Mouse (Mus musculus): ENCODE measurements at regions not wholly inside any gene's neighbourhood (a gene's known extent, or its start where the extent isn't known, plus 50 kb on each side); places are given as distances from the start of the nearest gene placed in this dataset.

- H3K27me3 ChIP-seq (ENCODE audit: insufficient read depth, low read length) = no peaks in the 10 kb centered on the region
- no peak for TF ChIP-seq CTCF (IDR thresholded peaks at IDR 0.05; ENCODE audit: low read depth)
- H3K4me1 ChIP-seq (replicated peaks; ENCODE audit: insufficient read depth, low read length) = no peaks in the 10 kb centered on the region
- WGBS = 38% methylated on average over 3 of the region's 3 CpGs
- no peak overlapping the region for H3K4me3 ChIP-seq (replicated peaks; ENCODE audit: low read depth, low read length)
- no peak overlapping the region for H3K27ac ChIP-seq
- no peak overlapping the region for H3K4me2 ChIP-seq (ENCODE audit: low read length)
- DNase-seq (ENCODE audit: low spot score) (no peak), ATAC-seq (replicated peaks; ENCODE audit: low FRiP score, low read depth) (no peak)
- H3K9me3 ChIP-seq (replicated peaks; ENCODE audit: low read length) = no peaks in the 10 kb centered on the region
- H3K9ac ChIP-seq (ENCODE audit: low read depth, low read length) = no peak overlapping the region
- no peaks in the 10 kb centered on the region for H3K36me3 ChIP-seq (ENCODE audit: insufficient read depth, low read length)
Measured at GRCm38 (mm10) chr1:47057344-47057743, 164.7 kb upstream of the Slc39a10 start.

DNA sequence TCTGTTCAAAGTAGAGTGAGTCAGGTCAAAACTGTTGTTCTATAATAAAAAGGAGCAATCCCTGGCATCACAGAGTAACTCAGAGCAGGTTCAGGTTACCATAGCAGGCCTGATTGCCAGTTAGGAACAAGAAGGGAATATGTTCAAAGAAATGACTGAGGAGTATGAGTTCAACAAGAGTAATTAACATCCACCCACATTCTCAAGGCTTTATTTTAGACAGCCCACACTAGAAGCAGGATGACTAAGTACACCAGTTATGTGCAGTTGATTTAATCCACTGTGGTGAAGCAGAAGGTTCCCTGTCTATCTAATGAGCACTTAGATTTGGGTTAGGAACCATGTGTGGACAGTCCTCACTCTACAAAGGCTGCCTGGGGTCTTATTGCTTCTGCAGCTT, 158.5 kb upstream of the Slc39a10 start:
- TF ChIP-seq CTCF (IDR thresholded peaks at IDR 0.05; ENCODE audit: low read depth) = no peak
- no peak overlapping the region for H3K9ac ChIP-seq (ENCODE audit: low read depth, low read length)
- no peak for ATAC-seq (replicated peaks; ENCODE audit: low FRiP score, low read depth)

GRCm38 (mm10) chr1:47050492-47050891, 157.8 kb upstream of the Slc39a10 start:
- H3K9me3 ChIP-seq (replicated peaks; ENCODE audit: low read length) = no peaks in the 10 kb centered on the region
- DNase-seq (ENCODE audit: low spot score) (no peak), ATAC-seq (replicated peaks; ENCODE audit: low FRiP score, low read depth) (no peak)
- H3K4me2 ChIP-seq (ENCODE audit: low read length) = no peak overlapping the region
- no peak overlapping the region for H3K27ac ChIP-seq
- H3K4me3 ChIP-seq (replicated peaks; ENCODE audit: low read depth, low read length) = no peak overlapping the region
- WGBS = 62% methylated on average over 1 of the region's 1 CpGs
- H3K9ac ChIP-seq (ENCODE audit: low read depth, low read length) = no peak overlapping the region
- no peaks in the 10 kb centered on the region for H3K36me3 ChIP-seq (ENCODE audit: insufficient read depth, low read length)
- no peak for TF ChIP-seq CTCF (IDR thresholded peaks at IDR 0.05; ENCODE audit: low read depth)
- H3K4me1 ChIP-seq (replicated peaks; ENCODE audit: insufficient read depth, low read length) = no peaks in the 10 kb centered on the region
- no peaks in the 10 kb centered on the region for H3K27me3 ChIP-seq (ENCODE audit: insufficient read depth, low read length)

More for the DNA sequence above, 158.5 kb upstream of the Slc39a10 start:
- Histone ChIP-seq H3K27me3 (ENCODE audit: insufficient read depth, low read length) (no peaks in the 10 kb centered on the region), H3K4me3 (replicated peaks; ENCODE audit: low read depth, low read length) (no peak overlapping the region), H3K4me1 (replicated peaks; ENCODE audit: insufficient read depth, low read length) (no peaks in the 10 kb centered on the region), H3K4me2 (ENCODE audit: low read length) (no peak overlapping the region), H3K9me3 (replicated peaks; ENCODE audit: low read length) (no peaks in the 10 kb centered on the region), H3K27ac (no peak overlapping the region), H3K36me3 (ENCODE audit: insufficient read depth, low read length) (no peaks in the 10 kb centered on the region)
- DNase-seq (ENCODE audit: low spot score) = no peak

GRCm38 (mm10) chr1:47037576-47037975, 144.9 kb upstream of the Slc39a10 start:
- Histone ChIP-seq H3K9ac (ENCODE audit: low read depth, low read length) (no peak overlapping the region), H3K4me1 (replicated peaks; ENCODE audit: insufficient read depth, low read length) (no peaks in the 10 kb centered on the region), H3K27ac (no peak overlapping the region), H3K9me3 (replicated peaks; ENCODE audit: low read length) (no peaks in the 10 kb centered on the region), H3K4me2 (ENCODE audit: low read length) (no peak overlapping the region), H3K36me3 (ENCODE audit: insufficient read depth, low read length) (no peaks in the 10 kb centered on the region), H3K27me3 (ENCODE audit: insufficient read depth, low read length) (no peaks in the 10 kb centered on the region), H3K4me3 (replicated peaks; ENCODE audit: low read depth, low read length) (no peak overlapping the region)
- DNase-seq (ENCODE audit: low spot score) (no peak), ATAC-seq (replicated peaks; ENCODE audit: low FRiP score, low read depth) (no peak)
- no peak for TF ChIP-seq CTCF (IDR thresholded peaks at IDR 0.05; ENCODE audit: low read depth)
- WGBS = 74% methylated on average over 2 of the region's 2 CpGs

- no peak overlapping the region for H3K9ac ChIP-seq (ENCODE audit: low read depth, low read length)
- 25% methylated on average over 1 of the region's 1 CpGs for WGBS
- H3K4me1 ChIP-seq (replicated peaks; ENCODE audit: insufficient read depth, low read length) = no peaks in the 10 kb centered on the region
- no peaks in the 10 kb centered on the region for H3K27me3 ChIP-seq (ENCODE audit: insufficient read depth, low read length)
- no peak for ATAC-seq (replicated peaks; ENCODE audit: low FRiP score, low read depth)
- no peaks in the 10 kb centered on the region for H3K36me3 ChIP-seq (ENCODE audit: insufficient read depth, low read length)
- H3K4me3 ChIP-seq (replicated peaks; ENCODE audit: low read depth, low read length) = no peak overlapping the region
- H3K9me3 ChIP-seq (replicated peaks; ENCODE audit: low read length) = no peaks in the 10 kb centered on the region
- H3K27ac ChIP-seq = no peak overlapping the region
- H3K4me2 ChIP-seq (ENCODE audit: low read length) = no peak overlapping the region
- no peak for TF ChIP-seq CTCF (IDR thresholded peaks at IDR 0.05; ENCODE audit: low read depth)
- DNase-seq (ENCODE audit: low spot score) = no peak
Measured at GRCm38 (mm10) chr1:47019356-47019755, 126.7 kb upstream of the Slc39a10 start.

- Histone ChIP-seq H3K9ac (ENCODE audit: low read depth, low read length) (no peak overlapping the region), H3K27me3 (ENCODE audit: insufficient read depth, low read length) (no peaks in the 10 kb centered on the region), H3K9me3 (replicated peaks; ENCODE audit: low read length) (no peaks in the 10 kb centered on the region), H3K4me1 (replicated peaks; ENCODE audit: insufficient read depth, low read length) (no peaks in the 10 kb centered on the region), H3K27ac (no peak overlapping the region), H3K4me3 (replicated peaks; ENCODE audit: low read depth, low read length) (no peak overlapping the region), H3K36me3 (ENCODE audit: insufficient read depth, low read length) (no peaks in the 10 kb centered on the region), H3K4me2 (ENCODE audit: low read length) (no peak overlapping the region)
- TF ChIP-seq CTCF (IDR thresholded peaks at IDR 0.05; ENCODE audit: low read depth) = no peak
- no peak for DNase-seq (ENCODE audit: low spot score)
- ATAC-seq (replicated peaks; ENCODE audit: low FRiP score, low read depth) = no peak
- 75% methylated on average over 1 of the region's 1 CpGs for WGBS
Measured at GRCm38 (mm10) chr1:47014526-47014925, 121.9 kb upstream of the Slc39a10 start.

GRCm38 (mm10) chr1:47003746-47004145, 111.1 kb upstream of the Slc39a10 start:
- H3K27ac ChIP-seq = no peak overlapping the region
- no peak overlapping the region for H3K4me3 ChIP-seq (replicated peaks; ENCODE audit: low read depth, low read length)
- no peaks in the 10 kb centered on the region for H3K36me3 ChIP-seq (ENCODE audit: insufficient read depth, low read length)
- H3K4me1 ChIP-seq (replicated peaks; ENCODE audit: insufficient read depth, low read length) = no peaks in the 10 kb centered on the region
- H3K27me3 ChIP-seq (ENCODE audit: insufficient read depth, low read length) = no peaks in the 10 kb centered on the region
- 71% methylated on average over 5 of the region's 5 CpGs for WGBS
- no peak overlapping the region for H3K4me2 ChIP-seq (ENCODE audit: low read length)
- no peak for TF ChIP-seq CTCF (IDR thresholded peaks at IDR 0.05; ENCODE audit: low read depth)
- H3K9ac ChIP-seq (ENCODE audit: low read depth, low read length) = no peak overlapping the region
- ATAC-seq (replicated peaks; ENCODE audit: low FRiP score, low read depth) = no peak
- H3K9me3 ChIP-seq (replicated peaks; ENCODE audit: low read length) = no peaks in the 10 kb centered on the region
- DNase-seq (ENCODE audit: low spot score) = no peak

Measured in kidney, postnatal 0 days (tissue).